Mouse (Mus musculus) bone marrow macrophage, adult 2 months (primary cell): ENCODE results near the gene Ralgps1.

Source experiments
- CTCF ChIP-seq: IDR thresholded peaks from 2 replicates; pipeline ENCODE4 v1.5.1; 2012; ENCODE audit warnings: low read depth, mild to moderate bottlenecking, low read length, moderate library complexity
- POLR2A ChIP-seq: IDR thresholded peaks from 2 replicates; pipeline ENCODE4 v1.6.1; 2012; ENCODE audit warnings: mild to moderate bottlenecking, low read depth, low read length, borderline replicate concordance

- TF ChIP-seq CTCF (no peak), POLR2A (no peak)
Observed at GRCm38 (mm10) chr2:33237581-33237980, 133.7 kb downstream of the Ralgps1 start.
